8 mouse cellular contexts compared by ENCODE assay signal in genomic region chr16:89817861-89818630, GRCm38 (mm10).
DNase-seq lines count a peak whose midpoint lies in the region; ATAC-seq and TF ChIP-seq lines count a peak whose summit lies in the region.

No protein-coding gene starts in this region.

- peak overlapping the region; percentile 56 for H3K4me3 ChIP-seq in heart, embryonic 12.5 days
- H3K4me3 ChIP-seq in forebrain, postnatal 0 days (ENCODE audit: low read depth, low read length): peak overlapping the region; percentile 30
- H3K4me3 ChIP-seq in limb, embryonic 13.5 days: peak overlapping the region; percentile 47
- peak overlapping the region; percentile 29 for H3K4me3 ChIP-seq in stomach, embryonic 14.5 days (ENCODE audit: low read depth, low read length)

- no peak for DNase-seq in heart, adult 9 months (ENCODE audit: low spot score in 2 of 2)
- peak; percentile 36 for DNase-seq in Muller cell, postnatal 12 days (ENCODE audit: inconsistent ontology term)
- DNase-seq in forebrain, postnatal 0 days: no peak
- DNase-seq in gastrocnemius, postnatal 10 days: no peak

- peak; percentile 58; the same call in 1 of the 2 replicates for ATAC-seq in heart, embryonic 12.5 days (ENCODE audit: insufficient number of reproducible peaks, low FRiP score)
- ATAC-seq in forebrain, postnatal 0 days: no peak
- ATAC-seq in limb, embryonic 13.5 days (ENCODE audit: low FRiP score, low read depth): peak; percentile 70; the same call in 1 of the 2 replicates
- ATAC-seq in stomach, embryonic 14.5 days (ENCODE audit: insufficient number of reproducible peaks, insufficient read depth, low FRiP score, low read depth): no peak; the same call in 1 of the 2 replicates
- ATAC-seq in megakaryocyte progenitor cell, adult 5-6 weeks (replicated peaks; ENCODE audit: poor library complexity): no peak

- peaks cover 31% of the 10 kb centered on the region for H3K4me1 ChIP-seq in heart, embryonic 12.5 days (replicated peaks)
- H3K4me1 ChIP-seq in forebrain, postnatal 0 days (ENCODE audit: insufficient read depth): peaks cover 10% of the 10 kb centered on the region; the same call in 1 of the 2 replicates
- peaks cover 30% of the 10 kb centered on the region for H3K4me1 ChIP-seq in limb, embryonic 13.5 days
- H3K4me1 ChIP-seq in stomach, embryonic 14.5 days (ENCODE audit: control insufficient read depth, insufficient read depth, low read length): peaks cover 6% of the 10 kb centered on the region; the same call in 1 of the 2 replicates

- 2% methylated on average over 38 of the region's 38 CpGs for WGBS in heart, embryonic 12.5 days
- 2% methylated on average over 38 of the region's 38 CpGs for WGBS in forebrain, postnatal 0 days
- 1% methylated on average over 38 of the region's 38 CpGs for WGBS in limb, embryonic 13.5 days
- WGBS in stomach, embryonic 14.5 days: 6% methylated on average over 38 of the region's 38 CpGs

- H3K9ac ChIP-seq in heart, embryonic 12.5 days: peak overlapping the region; percentile 68
- peak overlapping the region; percentile 10; the same call in 1 of the 2 replicates for H3K9ac ChIP-seq in forebrain, postnatal 0 days
- peak overlapping the region; percentile 61 for H3K9ac ChIP-seq in limb, embryonic 13.5 days
- peak overlapping the region; percentile 38 for H3K9ac ChIP-seq in stomach, embryonic 14.5 days (replicated peaks; ENCODE audit: low read depth, low read length)

- H3K36me3 ChIP-seq in heart, embryonic 12.5 days: peaks cover 12% of the 10 kb centered on the region
- no peaks in the 10 kb centered on the region for H3K36me3 ChIP-seq in forebrain, postnatal 0 days (ENCODE audit: insufficient read depth)
- H3K36me3 ChIP-seq in limb, embryonic 13.5 days: peaks cover 24% of the 10 kb centered on the region
- no peaks in the 10 kb centered on the region for H3K36me3 ChIP-seq in stomach, embryonic 14.5 days (ENCODE audit: control insufficient read depth, insufficient read depth, low read length)

- H3K27ac ChIP-seq in heart, embryonic 12.5 days (ENCODE audit: poor library complexity, severe bottlenecking): no peak overlapping the region
- no peak overlapping the region for H3K27ac ChIP-seq in forebrain, postnatal 0 days (ENCODE audit: low read depth, low read length)
- no peak overlapping the region for H3K27ac ChIP-seq in limb, embryonic 13.5 days
- no peak overlapping the region for H3K27ac ChIP-seq in stomach, embryonic 14.5 days (ENCODE audit: low read length)

- H3K4me2 ChIP-seq in heart, embryonic 12.5 days: peak overlapping the region; percentile 96
- H3K4me2 ChIP-seq in forebrain, postnatal 0 days (ENCODE audit: low read depth): peak overlapping the region; percentile 51
- peak overlapping the region; percentile 86 for H3K4me2 ChIP-seq in limb, embryonic 13.5 days (replicated peaks)
- peak overlapping the region; percentile 69 for H3K4me2 ChIP-seq in stomach, embryonic 14.5 days (replicated peaks; ENCODE audit: low read depth, low read length)

- H3K9me3 ChIP-seq in heart, embryonic 12.5 days (replicated peaks): no peaks in the 10 kb centered on the region
- no peaks in the 10 kb centered on the region for H3K9me3 ChIP-seq in forebrain, postnatal 0 days (ENCODE audit: low read length)
- H3K9me3 ChIP-seq in limb, embryonic 13.5 days: no peaks in the 10 kb centered on the region
- H3K9me3 ChIP-seq in stomach, embryonic 14.5 days (ENCODE audit: control insufficient read depth, low read depth, low read length): no peaks in the 10 kb centered on the region

- H3K27me3 ChIP-seq in heart, embryonic 12.5 days (replicated peaks): no peaks in the 10 kb centered on the region
- no peaks in the 10 kb centered on the region for H3K27me3 ChIP-seq in forebrain, postnatal 0 days (ENCODE audit: insufficient read depth, low read length)
- H3K27me3 ChIP-seq in limb, embryonic 13.5 days: peaks cover 8% of the 10 kb centered on the region; the same call in 1 of the 2 replicates
- H3K27me3 ChIP-seq in stomach, embryonic 14.5 days (ENCODE audit: control insufficient read depth, insufficient read depth, low read length): no peaks in the 10 kb centered on the region

- no peak for TF ChIP-seq CTCF in forebrain, postnatal 0 days (IDR thresholded peaks at IDR 0.05; ENCODE audit: low read depth)

Comparison
In these comparisons a context has a peak if more than half of its experiments do, and no peak if none do; other contexts are left out.
1. ATAC-seq: peak in heart, embryonic 12.5 days (single experiment) and limb, embryonic 13.5 days (single experiment); none in forebrain, postnatal 0 days (single experiment), stomach, embryonic 14.5 days (single experiment) and megakaryocyte progenitor cell, adult 5-6 weeks (single experiment).
2. H3K9ac ChIP-seq: peak in every context shown above with its lines; median percentile 68 in heart, embryonic 12.5 days; 61 in limb, embryonic 13.5 days; 38 in stomach, embryonic 14.5 days; 10 in forebrain, postnatal 0 days.
3. Peak in every context shown above with its lines, with median percentiles within 50 percentile points of each other: H3K4me2 ChIP-seq and H3K4me3 ChIP-seq.